Comparison of ENCODE assay signal across 23 mouse cellular contexts in genomic region chr10:101039034-101039433, GRCm38 (mm10).
"Had no signal": no experiment of that assay in that cellular context is flagged by ENCODE, and none has a peak within 500 bp of the region (broad histone marks: within the 10 kb centered on the region; RNA-seq: fewer than 3 reads in every experiment).

No protein-coding gene starts in this region.

- ATAC-seq: intestine, postnatal 0 days; liver, postnatal 0 days had no signal

- H3K9ac ChIP-seq: limb, embryonic 12.5 days; limb, embryonic 15.5 days; liver, embryonic 14.5 days; liver, postnatal 0 days; lung, embryonic 14.5 days; neural tube, embryonic 13.5 days had no signal

- DNase-seq: kidney, adult 2 months; kidney, postnatal 25 days; layer of hippocampus, adult 9-11 months; layer of hippocampus, postnatal 36 days; left cerebral cortex, postnatal 4 days; liver, postnatal 0 days; lung, embryonic 14.5 days; lung, postnatal 10 days; lung, postnatal 36 days; retina, postnatal 1 day; thymus, adult 2 months; thymus, postnatal 14 days had no signal

- H3K9me3 ChIP-seq: limb, embryonic 12.5 days; limb, embryonic 15.5 days; neural tube, embryonic 13.5 days had no signal

- H3K27ac ChIP-seq: kidney, postnatal 0 days; layer of hippocampus, adult 2 months; left cerebral cortex, adult 2 months; limb, embryonic 12.5 days; limb, embryonic 15.5 days; liver, embryonic 14.5 days; neural tube, embryonic 13.5 days; stomach, postnatal 0 days had no signal

- H3K4me2 ChIP-seq: limb, embryonic 12.5 days; limb, embryonic 15.5 days; liver, embryonic 11.5 days; lung, embryonic 14.5 days; neural tube, embryonic 13.5 days had no signal

- H3K4me3 ChIP-seq: layer of hippocampus, adult 2 months; left cerebral cortex, adult 2 months; limb, embryonic 12.5 days; limb, embryonic 15.5 days; myocyte; neural tube, embryonic 13.5 days had no signal

- H3K36me3 ChIP-seq: limb, embryonic 12.5 days; limb, embryonic 15.5 days; neural tube, embryonic 13.5 days had no signal

- H3K27me3 ChIP-seq: limb, embryonic 12.5 days; limb, embryonic 15.5 days; neural tube, embryonic 13.5 days had no signal

- H3K4me1 ChIP-seq: limb, embryonic 12.5 days; limb, embryonic 15.5 days; neural tube, embryonic 13.5 days had no signal
